Mouse (Mus musculus) spleen, adult 2 months (tissue): ENCODE results near the gene Immt.

ENCODE experiments used
- CTCF ChIP-seq: fragments of 200-500 bp; IDR thresholded peaks from 2 replicates; pipeline ENCODE4 v1.5.1; 2011; ENCODE audit warnings: mild to moderate bottlenecking, inconsistent platforms; ENCODE audit not compliant: insufficient read depth, insufficient read length, insufficient replicate concordance; ENCODE audit errors: extremely low read depth
- POLR2A ChIP-seq: fragments of 200-500 bp; IDR thresholded peaks from 2 replicates; pipeline ENCODE4 v1.6.1; 2011; ENCODE audit warnings: low read depth, low read length, inconsistent platforms

DNA sequence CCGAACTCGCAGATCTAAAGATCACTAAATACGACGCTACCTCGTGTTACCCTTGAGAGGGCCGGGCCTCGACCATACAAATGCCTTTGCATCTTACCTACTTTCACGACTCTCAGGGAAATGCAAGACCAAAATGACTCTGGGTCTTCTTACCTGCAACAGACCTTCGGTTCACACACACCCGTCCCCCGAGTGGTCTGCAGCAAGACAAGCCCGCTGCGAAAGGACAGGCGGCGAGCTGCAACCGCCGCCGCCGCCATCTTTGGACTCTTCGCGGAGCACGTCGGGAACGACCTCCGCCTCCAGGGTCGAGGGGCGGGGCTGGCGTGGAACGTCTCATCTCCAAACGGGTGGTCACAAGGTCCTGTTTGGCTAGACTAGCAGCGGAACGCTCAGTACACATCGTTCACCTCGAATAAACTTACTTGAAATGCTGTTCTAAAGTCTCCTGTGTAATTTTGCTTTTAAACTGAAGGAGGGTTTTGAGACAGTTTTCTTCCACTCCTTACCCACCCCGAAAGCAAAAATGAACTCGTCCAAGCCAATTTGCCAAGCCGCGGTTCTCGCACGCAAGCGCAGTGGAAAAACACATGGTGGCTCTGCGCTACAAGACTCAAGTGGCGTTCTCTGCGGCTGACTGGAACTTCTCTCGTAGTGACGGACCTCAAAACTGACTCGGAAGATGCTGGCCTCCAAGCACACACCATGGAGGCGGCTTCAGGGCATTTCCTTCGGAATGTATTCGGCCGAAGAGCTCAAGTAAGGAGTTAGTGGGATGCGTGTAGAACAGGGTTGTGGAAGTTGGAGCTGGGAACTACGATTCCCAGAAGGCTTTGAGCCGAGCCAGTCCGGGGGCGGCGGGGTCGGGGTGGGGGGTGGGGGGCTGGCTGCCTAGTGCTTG is 77.6 kb downstream of the Immt start, which contains the start of the genes Ptcd3 and Polr1a:
- peak; percentile 76 for TF ChIP-seq POLR2A
- no peak for TF ChIP-seq CTCF
